Mouse (Mus musculus): ENCODE data around the gene Exoc7. TPM values are rescaled to one million over a fixed set of nuclear protein-coding genes. Genes with fewer than 3 reads are reported as not detected.

Exoc7 gene
- polyA plus RNA-seq, 1 experiment from 2014 or later: 73.3 TPM

DNA sequence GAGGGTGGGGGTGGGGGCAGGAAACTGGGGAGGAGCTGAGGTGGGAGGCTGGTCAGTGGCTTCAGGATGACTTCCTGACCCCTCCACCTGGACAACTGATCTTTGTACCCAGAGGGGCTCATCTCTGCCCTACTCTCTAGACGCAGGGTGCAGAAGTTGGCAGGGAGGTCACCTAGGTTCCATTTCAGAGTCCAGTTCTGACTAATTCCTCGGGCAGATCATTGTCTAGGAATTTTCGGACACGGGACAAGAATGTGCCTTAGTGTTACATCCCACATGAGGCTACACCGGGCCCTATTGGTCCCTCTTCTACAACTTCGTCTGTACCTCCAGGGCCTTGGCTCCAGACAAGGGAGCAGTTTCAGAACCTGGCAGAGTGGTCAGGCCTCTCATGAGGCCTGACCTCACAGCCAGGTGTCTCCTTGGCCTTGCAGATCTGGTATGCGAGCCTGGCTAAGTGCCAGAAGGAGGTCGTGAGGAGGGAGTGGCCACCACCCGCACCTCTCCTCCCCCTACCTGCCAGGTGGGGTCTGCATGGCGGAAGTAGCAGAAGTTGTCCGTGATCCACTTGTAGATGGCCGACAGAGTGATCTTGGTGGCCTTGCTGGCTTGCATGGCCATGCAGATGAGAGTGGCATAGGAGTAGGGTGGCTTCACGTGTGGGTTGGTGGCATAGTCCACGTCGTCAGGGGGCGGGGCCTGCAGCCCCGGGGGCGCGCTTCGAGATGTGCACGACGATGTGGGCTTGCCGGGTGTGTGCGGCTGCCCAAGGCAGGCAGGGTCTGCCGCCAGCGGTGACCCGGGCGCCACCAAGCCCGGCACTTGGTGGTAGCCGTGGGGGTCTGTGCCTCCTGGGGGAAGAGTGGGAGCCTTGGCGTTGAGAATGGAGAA, 26.7 kb upstream of the Exoc7 start:
- H3K9me3 ChIP-seq: no peaks in the 10 kb centered on the region
- peak overlapping the region; percentile 98 for H3K4me2 ChIP-seq
- peaks cover 83% of the 10 kb centered on the region for H3K4me1 ChIP-seq
- peak overlapping the region; percentile 3; the same call in 1 of the 2 replicates for H3K9ac ChIP-seq
- H3K27me3 ChIP-seq: peaks cover 32% of the 10 kb centered on the region
- WGBS: 27% methylated on average over 31 of the region's 31 CpGs
- peak overlapping the region; percentile 51 for H3K4me3 ChIP-seq (replicated peaks)
- peaks cover 12% of the 10 kb centered on the region; the same call in 1 of the 2 replicates for H3K36me3 ChIP-seq (replicated peaks)
- ATAC-seq (ENCODE audit: low FRiP score): no peak
- no peak overlapping the region for H3K27ac ChIP-seq

DNA sequence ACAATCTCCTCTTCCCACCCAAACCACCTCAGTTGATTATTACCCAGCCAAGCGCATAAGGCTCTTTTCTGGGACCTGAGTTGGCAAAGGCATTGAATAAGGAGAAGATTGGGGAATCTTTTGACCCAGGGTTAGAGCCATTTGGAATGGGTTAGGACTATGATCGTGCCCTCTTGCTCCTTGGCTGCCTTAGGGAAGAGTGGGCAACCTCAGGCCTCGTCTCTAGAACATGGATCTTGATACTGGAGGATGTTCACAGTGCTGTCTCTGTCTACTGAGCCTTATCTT, 25.9 kb upstream of the Exoc7 start:
- no peaks in the 10 kb centered on the region for H3K9me3 ChIP-seq
- peak overlapping the region; percentile 25 for H3K4me2 ChIP-seq
- ATAC-seq (ENCODE audit: low FRiP score): no peak
- 77% methylated on average over 3 of the region's 3 CpGs for WGBS
- H3K4me3 ChIP-seq (replicated peaks): no peak overlapping the region
- H3K36me3 ChIP-seq (replicated peaks): 0 out of 2 replicates have a peak, but pooled peaks cover 3% of the 10 kb centered on the region
- H3K4me1 ChIP-seq: peaks cover 86% of the 10 kb centered on the region
- H3K27me3 ChIP-seq: peaks cover 32% of the 10 kb centered on the region
- peak overlapping the region; percentile 71 for H3K27ac ChIP-seq
- H3K9ac ChIP-seq: peak overlapping the region; percentile 42; the same call in 1 of the 2 replicates

DNA sequence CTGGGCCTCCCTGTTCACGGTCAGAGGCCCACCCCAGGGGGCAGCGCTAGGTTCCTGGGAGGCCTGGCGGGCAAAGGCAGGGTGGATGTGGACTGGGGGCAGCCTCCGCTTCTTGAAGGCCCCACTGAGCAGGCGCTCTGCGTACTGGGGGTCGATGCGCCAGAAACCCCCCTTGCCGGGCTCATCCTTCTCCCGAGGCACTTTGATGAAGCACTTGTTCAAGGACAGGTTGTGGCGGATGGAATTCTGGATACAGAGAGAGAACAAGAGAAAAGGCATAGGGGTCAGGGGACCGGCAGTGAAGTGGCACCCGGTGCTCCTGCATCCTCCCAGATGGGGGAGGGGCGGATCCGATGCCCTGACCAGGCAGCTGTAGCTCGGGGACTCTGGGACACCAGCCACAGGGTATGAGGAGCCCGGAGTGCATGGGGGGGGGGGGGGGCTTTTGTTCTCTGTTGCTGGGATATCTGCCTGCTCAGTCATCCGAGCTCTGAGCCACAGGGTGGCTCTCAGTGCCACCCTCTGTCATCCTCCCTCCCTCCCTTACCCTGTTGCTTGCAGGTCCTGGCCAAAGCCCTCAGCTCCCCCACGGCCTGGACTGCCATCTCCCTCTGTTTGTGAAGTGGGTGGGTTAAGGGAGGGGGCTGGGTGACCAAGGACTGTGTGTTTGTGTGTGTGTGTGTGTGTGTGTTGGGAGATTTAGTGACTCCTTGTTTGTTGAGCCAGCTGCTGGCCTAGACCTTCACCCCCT, 25.4 kb upstream of the Exoc7 start:
- Histone ChIP-seq H3K4me3 (replicated peaks) (no peak overlapping the region; the same call in 1 of the 2 replicates), H3K4me2 (peak overlapping the region; percentile 25), H3K9ac (peak overlapping the region; percentile 42), H3K9me3 (no peaks in the 10 kb centered on the region), H3K4me1 (peaks cover 86% of the 10 kb centered on the region), H3K27ac (peak overlapping the region; percentile 71), H3K36me3 (replicated peaks) (no peaks in the 10 kb centered on the region), H3K27me3 (peaks cover 32% of the 10 kb centered on the region)
- peak; percentile 30 for ATAC-seq (ENCODE audit: low FRiP score)
- 31% methylated on average over 18 of the region's 19 CpGs for WGBS

DNA sequence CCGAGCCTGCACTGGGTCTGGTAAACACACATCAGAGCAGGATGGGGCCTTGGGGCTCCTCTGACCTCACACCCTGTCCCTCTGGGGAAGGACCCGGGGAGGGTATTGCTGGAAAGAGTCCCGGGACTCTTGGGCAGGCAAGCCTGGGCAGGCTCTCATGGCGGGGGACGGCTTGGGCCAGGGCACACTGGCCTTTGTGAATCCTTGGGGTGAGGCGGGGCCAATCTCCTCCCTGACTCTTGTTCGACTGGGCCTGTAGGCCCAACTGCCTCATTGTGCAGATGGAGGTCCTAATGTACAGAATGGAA, 23.1 kb upstream of the Exoc7 start:
- ATAC-seq (ENCODE audit: low FRiP score): no peak
- peaks cover 31% of the 10 kb centered on the region for H3K27me3 ChIP-seq
- no peak overlapping the region for H3K4me2 ChIP-seq
- H3K36me3 ChIP-seq (replicated peaks): no peaks in the 10 kb centered on the region
- H3K9ac ChIP-seq: no peak overlapping the region
- peaks cover 65% of the 10 kb centered on the region for H3K4me1 ChIP-seq
- no peaks in the 10 kb centered on the region for H3K9me3 ChIP-seq
- H3K4me3 ChIP-seq (replicated peaks): no peak overlapping the region
- WGBS: 41% methylated on average over 7 of the region's 7 CpGs
- peak overlapping the region; percentile 90 for H3K27ac ChIP-seq

DNA sequence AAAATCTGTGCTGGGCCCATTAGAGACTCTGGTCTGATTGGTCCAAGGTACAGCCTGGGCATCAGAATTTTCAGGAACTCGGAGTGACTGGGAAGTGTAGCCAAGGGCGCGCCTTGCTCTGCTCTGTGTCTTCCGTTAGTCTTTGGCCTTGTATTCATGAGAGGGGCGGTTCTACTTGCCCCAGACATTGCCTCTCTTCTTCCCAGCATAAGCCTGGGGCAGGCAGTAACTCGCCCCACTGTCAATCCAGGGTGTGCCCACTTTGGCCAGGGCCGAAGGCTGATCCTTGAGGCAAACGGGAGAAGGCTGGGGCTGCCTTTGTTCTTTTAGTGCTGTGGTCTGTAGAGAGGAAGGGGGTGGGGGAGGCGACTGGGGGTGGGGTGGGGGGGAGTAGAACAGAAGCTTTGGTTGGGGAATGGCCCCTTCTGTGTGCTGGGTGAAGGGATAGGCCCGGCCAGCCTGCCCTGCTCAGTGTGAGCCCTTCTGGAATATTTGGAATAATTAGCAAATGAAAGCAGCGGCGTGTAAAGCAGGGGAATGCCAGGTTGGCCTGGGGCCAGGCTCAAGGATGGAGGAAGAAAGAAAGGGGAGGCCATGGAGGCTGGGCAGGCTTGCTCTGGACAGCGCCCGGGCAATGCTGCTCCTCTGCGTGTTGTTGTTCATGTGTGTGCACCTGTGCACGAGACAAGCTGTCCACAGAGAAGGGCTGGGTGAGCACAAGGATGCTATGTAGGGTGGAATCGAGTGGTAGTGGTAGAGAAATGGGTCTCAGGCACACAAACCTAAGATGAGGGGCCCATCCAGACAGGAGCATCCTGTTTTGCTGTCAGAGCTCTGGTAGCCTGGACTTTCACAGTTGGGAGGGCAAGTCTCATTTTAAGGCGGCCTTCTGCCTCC, 22.5 kb upstream of the Exoc7 start:
- Histone ChIP-seq H3K4me3 (replicated peaks) (no peak overlapping the region), H3K4me2 (0 out of 2 replicates have a peak overlapping the region, but pooled peaks have one; percentile 1), H3K27me3 (peaks cover 25% of the 10 kb centered on the region), H3K9ac (peak overlapping the region; percentile 42; the same call in 1 of the 2 replicates), H3K4me1 (peaks cover 59% of the 10 kb centered on the region), H3K36me3 (replicated peaks) (no peaks in the 10 kb centered on the region), H3K9me3 (no peaks in the 10 kb centered on the region), H3K27ac (peak overlapping the region; percentile 90)
- WGBS: 32% methylated on average over 18 of the region's 18 CpGs
- ATAC-seq (ENCODE audit: low FRiP score): peak; percentile 77

DNA sequence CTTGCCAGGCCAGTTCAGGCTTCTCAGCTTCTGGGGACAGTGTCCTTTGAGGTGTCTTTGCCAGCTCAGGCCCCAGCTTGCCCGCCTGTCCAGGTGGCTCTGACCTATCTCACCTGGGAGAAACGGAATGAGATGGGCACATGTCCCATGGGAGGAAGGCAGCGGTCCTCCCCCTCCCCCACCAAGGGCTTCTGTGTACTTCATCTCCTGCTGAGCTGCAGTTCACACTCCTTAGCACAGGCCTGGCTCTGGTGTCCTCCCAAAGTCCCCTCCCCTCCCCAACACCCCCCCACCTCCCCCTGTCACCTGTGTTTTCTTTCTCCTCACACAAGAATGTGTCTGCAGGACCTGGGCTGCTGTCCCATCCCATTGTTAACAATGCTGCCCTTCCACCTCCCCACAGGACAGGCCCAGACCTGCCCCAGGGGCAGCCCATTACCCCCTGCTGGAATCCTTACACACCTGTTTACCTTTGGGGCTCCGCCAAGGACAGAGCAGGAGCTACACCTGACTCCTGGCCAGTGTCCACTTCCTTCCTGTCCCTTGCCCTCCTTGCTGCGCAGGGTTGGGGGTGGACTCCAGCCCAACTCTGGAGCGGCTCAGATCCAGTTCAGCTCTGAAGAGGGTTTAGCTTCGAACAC, 20.1 kb upstream of the Exoc7 start:
- Histone ChIP-seq H3K4me3 (replicated peaks) (no peak overlapping the region), H3K36me3 (replicated peaks) (no peaks in the 10 kb centered on the region), H3K4me2 (no peak overlapping the region), H3K9ac (no peak overlapping the region), H3K4me1 (peaks cover 35% of the 10 kb centered on the region), H3K27ac (no peak overlapping the region), H3K9me3 (no peaks in the 10 kb centered on the region), H3K27me3 (0 out of 2 replicates have a peak, but pooled peaks cover 4% of the 10 kb centered on the region)
- 69% methylated on average over 7 of the region's 7 CpGs for WGBS
- no peak for ATAC-seq (ENCODE audit: low FRiP score)

DNA sequence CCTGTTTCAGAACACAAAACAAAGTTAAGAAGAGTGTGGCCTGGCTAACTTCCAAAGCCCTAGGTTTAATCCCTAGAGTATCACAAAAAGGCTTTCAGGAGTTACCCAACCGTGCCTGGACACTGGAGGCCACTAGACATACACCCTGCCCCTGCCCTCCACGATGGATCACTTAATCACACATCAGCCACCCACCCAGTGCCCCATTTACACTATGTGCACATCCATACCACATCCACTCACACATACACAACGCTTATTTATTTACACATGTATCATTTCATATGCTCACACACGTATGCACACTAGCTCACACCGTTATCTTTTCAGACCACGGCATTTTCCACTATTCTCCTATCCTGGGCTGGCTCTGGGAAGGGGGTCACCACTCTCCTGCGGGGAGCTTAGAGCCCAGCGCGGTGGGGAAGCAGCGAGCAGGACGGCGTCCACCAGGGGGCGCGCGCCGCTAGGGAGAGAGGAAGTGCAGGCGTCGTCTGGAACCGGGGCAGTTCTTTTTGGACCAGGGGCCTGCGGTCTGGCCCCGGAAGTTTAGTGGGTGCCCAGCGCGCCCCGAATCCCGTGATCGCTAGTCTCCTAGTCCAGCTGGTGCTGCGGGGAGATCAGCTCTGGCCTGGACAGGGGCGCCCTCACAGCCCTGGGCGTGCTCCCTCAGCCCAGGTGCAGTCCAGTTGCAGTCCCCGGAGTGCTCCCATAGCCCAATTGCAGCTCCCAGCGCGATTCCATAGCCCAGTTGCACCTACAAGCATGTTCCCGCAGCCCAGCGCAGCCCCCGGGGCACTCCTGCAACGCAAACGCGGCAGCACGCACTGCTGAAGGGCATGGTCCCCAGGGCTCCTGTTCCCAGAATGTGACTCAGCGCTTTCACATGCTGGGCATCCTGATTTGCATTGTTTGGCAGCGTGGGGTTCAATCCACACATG, 12.0 kb upstream of the Exoc7 start:
- peak; percentile 85 for ATAC-seq (ENCODE audit: low FRiP score)

DNA sequence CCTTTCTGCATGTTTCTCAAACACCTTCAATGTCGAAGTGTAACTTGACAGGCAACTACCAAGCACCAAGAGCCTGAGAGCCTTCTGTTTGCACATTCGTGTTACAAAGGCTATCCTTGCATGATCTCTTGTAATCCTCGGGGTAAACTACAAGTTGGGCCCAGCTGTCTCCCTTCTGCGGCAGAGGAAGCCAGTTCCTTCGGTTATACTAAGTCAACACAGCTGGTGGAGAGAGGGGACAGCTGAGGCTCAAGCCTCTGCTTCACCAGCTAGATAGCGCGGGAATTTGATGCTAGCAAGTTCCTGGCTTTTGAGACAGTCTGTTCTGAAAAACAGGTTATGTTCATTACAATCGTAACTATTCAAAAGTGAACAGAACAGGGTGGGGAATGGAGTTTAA, 5.3 kb upstream of the Exoc7 start:
- Histone ChIP-seq H3K36me3 (replicated peaks) (no peaks in the 10 kb centered on the region), H3K27ac (no peak overlapping the region), H3K9ac (no peak overlapping the region), H3K27me3 (peaks cover 24% of the 10 kb centered on the region), H3K4me1 (peaks cover 5% of the 10 kb centered on the region; the same call in 1 of the 2 replicates), H3K4me2 (no peak overlapping the region), H3K4me3 (replicated peaks) (no peak overlapping the region), H3K9me3 (no peaks in the 10 kb centered on the region)
- WGBS: 78% methylated on average over 8 of the region's 8 CpGs
- no peak for ATAC-seq (ENCODE audit: low FRiP score)

More for the DNA sequence above, 12.0 kb upstream of the Exoc7 start:
- peaks cover 15% of the 10 kb centered on the region for H3K4me1 ChIP-seq
- no peak overlapping the region for H3K27ac ChIP-seq
- no peaks in the 10 kb centered on the region for H3K9me3 ChIP-seq
- peak overlapping the region; percentile 73 for H3K4me2 ChIP-seq
- WGBS: 2% methylated on average over 41 of the region's 41 CpGs
- H3K4me3 ChIP-seq (replicated peaks): peak overlapping the region; percentile 38
- peaks cover 24% of the 10 kb centered on the region for H3K27me3 ChIP-seq
- H3K9ac ChIP-seq: peak overlapping the region; percentile 57
- no peaks in the 10 kb centered on the region for H3K36me3 ChIP-seq (replicated peaks)

DNA sequence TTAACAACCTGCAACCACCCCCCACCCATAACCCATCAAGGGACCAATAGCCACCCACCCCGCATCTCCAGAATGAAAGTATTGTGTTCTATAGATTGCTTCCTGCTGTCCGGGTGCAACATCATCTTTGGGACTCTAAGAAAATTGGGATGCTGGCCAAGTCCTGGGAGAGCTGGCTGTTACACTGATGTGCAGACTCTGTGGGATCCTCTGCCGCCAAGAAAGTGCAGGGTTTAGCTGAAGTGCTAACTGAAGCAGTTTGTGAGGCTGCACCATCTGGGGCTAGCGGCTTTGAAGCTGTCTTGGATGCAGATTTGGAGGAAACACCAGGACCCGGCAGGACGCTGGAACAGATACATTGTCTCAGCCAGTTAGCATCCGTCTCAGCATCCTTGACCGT, 4.1 kb upstream of the Exoc7 start:
- no peaks in the 10 kb centered on the region for H3K9me3 ChIP-seq
- no peak overlapping the region for H3K27ac ChIP-seq
- H3K4me1 ChIP-seq: peaks cover 9% of the 10 kb centered on the region
- H3K36me3 ChIP-seq (replicated peaks): no peaks in the 10 kb centered on the region
- no peak overlapping the region for H3K4me2 ChIP-seq
- WGBS: 66% methylated on average over 8 of the region's 8 CpGs
- no peak for ATAC-seq (ENCODE audit: low FRiP score)
- no peak overlapping the region for H3K4me3 ChIP-seq (replicated peaks)
- no peak overlapping the region for H3K9ac ChIP-seq
- peaks cover 17% of the 10 kb centered on the region; the same call in 1 of the 2 replicates for H3K27me3 ChIP-seq

DNA sequence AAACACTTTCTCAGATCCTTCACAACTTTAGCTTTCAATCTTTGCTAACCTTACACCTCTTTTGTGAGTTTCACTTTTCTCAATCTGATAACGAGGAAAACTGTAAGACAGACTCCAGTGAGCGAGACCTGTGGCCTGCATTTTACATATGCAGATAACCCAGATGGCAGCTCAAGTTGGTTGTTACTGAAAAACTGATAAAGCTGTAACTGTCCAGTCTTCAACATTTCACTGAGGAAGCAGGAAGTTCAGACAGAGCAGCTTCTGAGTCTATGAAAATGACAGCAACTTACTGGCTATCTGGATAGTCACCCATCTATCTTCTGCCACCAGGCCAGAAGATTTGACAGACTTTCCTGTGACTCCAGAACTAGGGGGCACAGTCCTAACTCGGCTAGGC, 2.6 kb upstream of the Exoc7 start:
- Histone ChIP-seq H3K27ac (no peak overlapping the region), H3K4me1 (peaks cover 10% of the 10 kb centered on the region), H3K9me3 (no peaks in the 10 kb centered on the region; the same call in 1 of the 2 replicates), H3K4me3 (replicated peaks) (no peak overlapping the region), H3K9ac (no peak overlapping the region), H3K4me2 (no peak overlapping the region), H3K27me3 (peaks cover 12% of the 10 kb centered on the region; the same call in 1 of the 2 replicates), H3K36me3 (replicated peaks) (peaks cover 6% of the 10 kb centered on the region)
- no peak for ATAC-seq (ENCODE audit: low FRiP score)
- WGBS: 77% methylated on average over 3 of the region's 3 CpGs
